Mouse (Mus musculus): ENCODE data around the gene Atp6ap1.

DNA sequence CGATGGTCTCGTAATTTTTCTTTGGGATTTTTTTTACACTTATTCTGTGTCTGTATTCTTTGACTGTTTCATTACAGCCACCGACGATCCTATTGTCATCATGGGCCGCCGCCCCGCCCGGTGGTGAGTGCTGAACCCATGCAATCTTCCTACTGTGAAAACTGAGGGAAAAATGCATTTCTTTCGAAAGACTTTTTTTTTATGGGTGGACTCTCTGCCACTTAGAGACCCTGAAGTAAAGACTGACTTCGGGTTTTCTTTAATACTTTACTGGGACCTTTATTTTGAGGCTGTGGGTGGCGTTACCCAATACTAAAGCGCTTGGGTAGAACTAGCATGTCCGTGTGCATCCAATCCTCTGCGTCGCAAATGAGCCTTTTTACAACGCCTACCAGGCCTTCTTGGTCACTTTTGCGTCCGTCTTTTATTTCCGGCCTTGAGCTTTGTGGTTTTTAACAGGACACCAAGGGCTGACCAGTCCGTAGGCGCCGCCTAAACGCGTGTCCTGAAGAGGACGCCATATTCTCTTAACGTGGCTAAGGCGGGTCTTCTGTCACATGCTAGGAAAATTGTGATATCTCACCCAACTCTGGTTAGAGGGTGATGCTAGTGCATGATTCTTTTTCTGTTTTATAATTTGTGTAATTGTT is 25.9 kb upstream of the Atp6ap1 start:
- TF ChIP-seq EP300 (IDR thresholded peaks at IDR 0.05; ENCODE audit: insufficient read depth, low read depth, low read length) (no peak), CTCF (IDR thresholded peaks at IDR 0.05) (no peak), POLR2A (IDR thresholded peaks at IDR 0.05; ENCODE audit: insufficient read depth, low read depth, low read length) (0 out of 2 replicates have a peak, but pooled peaks have one; percentile 6)
